Mouse (Mus musculus) spleen, postnatal 10 days (tissue): Measurements from ENCODE around the gene Gm16253.

Source experiments
- DNase-seq, 2 experiments: peaks; one replicate each; pipeline ENCODE4 v3.0.0; 2021 to 2022; ENCODE audit warnings: low spot score in 2 of 2

Gene Gm16253

GRCm38 (mm10) chr3:96556651-96557635 is 19.8 kb upstream of the Gm16253 start:
- peak in 1 of 2 experiments; percentile 48 for DNase-seq

- DNase-seq: peak; percentile 97 to 100
These were observed 19.1 kb upstream of the Gm16253 start, which contains the start of gene Txnip for GRCm38 (mm10) chr3:96557694-96558093. Txnip (plus strand) TSS chr3:96557957.

DNA sequence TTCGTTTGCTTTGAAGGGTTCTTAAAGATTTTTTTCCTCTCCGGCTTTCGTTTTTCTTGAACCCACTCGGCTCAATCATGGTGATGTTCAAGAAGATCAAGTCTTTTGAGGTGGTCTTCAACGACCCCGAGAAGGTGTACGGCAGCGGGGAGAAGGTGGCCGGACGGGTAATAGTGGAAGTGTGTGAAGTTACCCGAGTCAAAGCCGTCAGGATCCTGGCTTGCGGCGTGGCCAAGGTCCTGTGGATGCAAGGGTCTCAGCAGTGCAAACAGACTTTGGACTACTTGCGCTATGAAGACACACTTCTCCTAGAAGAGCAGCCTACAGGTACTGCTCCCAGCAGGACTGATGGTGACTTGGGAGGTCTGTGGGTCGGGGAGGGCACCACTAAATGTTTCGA is 18.6 kb upstream of the Gm16253 start:
- peak; percentile 63 to 69 for DNase-seq

GRCm38 (mm10) chr3:96558668-96559196 is 18.1 kb upstream of the Gm16253 start:
- DNase-seq: no peak

GRCm38 (mm10) chr3:96559398-96559910 is 17.3 kb upstream of the Gm16253 start:
- DNase-seq: peak in 1 of 2 experiments; percentile 47

- no peak for DNase-seq
These were observed 16.6 kb upstream of the Gm16253 start for GRCm38 (mm10) chr3:96559911-96560850.

DNA sequence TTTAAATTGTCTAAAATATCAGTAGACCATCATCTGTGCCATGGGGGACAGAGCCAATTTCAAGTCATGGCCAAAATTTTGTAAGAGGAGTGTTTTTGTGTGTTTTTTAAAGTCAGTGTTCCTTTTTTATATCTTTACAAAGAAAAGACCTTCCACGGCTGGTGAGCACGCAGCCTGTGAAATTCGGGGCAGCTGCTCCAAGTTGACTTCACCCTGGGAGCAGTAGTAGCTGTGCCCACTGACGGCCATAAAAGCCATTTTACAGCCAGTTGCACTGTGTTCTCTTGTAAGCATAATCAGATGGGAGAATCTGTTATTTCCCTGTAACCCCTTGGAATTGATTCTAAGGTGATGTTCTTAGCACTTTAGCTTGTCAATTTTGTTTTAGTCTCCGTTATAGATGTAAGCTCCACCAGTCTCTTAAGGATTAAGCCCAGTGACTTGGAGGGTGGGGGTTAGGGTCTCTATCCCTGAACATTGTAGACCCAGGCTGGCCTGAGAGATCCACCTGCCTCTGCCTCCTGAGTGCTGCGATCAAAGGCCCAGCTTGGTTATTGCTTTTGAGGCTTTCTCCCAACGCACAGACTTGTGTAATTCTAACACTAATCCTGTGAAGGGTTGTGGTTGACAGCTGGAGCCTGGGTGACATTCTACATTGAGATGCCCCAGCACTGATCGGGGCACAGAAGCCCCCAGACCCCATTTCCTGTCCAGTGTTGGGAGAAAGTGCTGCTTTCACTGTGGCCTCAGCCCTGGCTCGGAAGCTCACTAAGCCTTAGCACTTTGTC is 15.7 kb upstream of the Gm16253 start:
- DNase-seq: no peak

DNA sequence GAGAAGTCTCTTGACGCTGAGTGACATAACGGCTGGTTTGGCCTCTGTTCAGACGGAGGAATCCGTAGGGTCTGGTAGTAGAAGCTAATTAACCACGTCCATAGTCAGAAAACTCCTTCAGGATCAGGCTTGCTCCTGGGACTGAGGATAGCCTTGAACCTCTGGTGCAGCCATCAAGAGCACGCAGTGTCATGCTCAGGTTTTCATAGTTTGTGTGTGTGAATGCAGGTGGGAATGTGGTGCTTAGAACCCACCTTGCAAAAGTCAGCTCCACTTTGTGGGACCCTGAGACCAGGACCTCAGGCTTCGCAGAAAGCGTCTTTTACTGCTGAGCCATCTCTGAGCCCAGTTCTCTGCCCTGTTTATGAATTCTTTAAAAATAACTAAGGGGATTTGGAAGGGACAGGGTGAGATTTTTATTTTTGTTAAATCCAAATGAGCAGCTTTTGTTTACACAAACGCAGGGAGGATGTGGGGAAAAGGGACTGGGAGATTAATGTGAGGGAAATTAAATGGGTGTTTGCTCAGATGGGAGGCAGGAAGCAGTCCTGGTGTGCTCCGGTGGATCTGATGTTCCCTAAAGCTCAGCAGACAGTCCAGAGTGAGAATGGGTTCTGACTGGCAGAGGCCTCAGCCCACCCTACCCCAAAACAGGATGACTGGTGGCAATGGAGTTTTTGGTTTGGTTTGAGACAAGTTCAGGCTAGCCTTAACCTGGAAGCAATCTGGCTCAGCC is 14.7 kb upstream of the Gm16253 start:
- DNase-seq: no peak

- no peak for DNase-seq
These were observed 13.5 kb upstream of the Gm16253 start for GRCm38 (mm10) chr3:96563267-96563666.

GRCm38 (mm10) chr3:96563911-96564632 is 12.7 kb upstream of the Gm16253 start:
- no peak for DNase-seq

DNA sequence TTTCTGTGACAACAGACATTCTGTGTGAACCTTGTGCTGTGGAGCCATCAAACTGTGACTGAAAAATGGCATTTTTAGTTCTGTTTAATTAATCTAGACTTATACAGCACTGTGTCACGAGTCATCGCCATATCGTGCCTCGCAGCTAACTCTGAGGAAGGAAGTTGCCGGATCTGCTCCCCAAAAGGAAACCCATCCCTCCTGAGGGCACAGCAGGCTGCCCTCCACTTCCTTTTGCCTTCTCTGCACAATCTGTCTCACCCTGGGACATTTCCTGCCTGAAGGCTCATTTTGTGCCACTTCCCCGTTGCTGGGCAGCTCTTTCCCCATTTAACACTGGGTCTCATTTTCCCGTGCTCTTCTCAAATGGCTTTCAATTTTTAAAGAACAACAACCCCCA is 12.2 kb upstream of the Gm16253 start:
- peak in 1 of 2 experiments; percentile 53 for DNase-seq

DNA sequence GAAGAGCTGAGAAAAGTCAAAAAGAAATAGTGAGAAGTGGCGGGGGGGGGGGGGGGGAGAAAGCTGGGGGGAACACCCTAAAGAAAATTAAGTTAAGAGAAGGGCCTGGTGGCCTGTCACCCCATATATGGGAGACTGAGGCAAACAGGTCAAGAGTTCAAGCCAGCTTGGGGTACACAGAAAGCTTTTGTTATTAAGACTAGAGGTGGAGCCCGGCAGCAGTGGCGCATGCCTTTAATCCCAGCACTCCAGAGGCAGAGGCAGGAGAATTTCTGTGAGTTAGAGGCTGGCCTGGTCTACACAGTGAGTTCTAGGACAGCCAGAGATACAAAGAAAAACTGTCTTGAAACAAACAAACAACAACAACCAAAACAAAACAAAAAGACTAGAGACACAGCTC is 11.7 kb upstream of the Gm16253 start:
- no peak for DNase-seq

GRCm38 (mm10) chr3:96566661-96567450 is 9.9 kb upstream of the Gm16253 start:
- no peak for DNase-seq

GRCm38 (mm10) chr3:96568605-96569004 is 8.2 kb upstream of the Gm16253 start:
- no peak for DNase-seq

DNA sequence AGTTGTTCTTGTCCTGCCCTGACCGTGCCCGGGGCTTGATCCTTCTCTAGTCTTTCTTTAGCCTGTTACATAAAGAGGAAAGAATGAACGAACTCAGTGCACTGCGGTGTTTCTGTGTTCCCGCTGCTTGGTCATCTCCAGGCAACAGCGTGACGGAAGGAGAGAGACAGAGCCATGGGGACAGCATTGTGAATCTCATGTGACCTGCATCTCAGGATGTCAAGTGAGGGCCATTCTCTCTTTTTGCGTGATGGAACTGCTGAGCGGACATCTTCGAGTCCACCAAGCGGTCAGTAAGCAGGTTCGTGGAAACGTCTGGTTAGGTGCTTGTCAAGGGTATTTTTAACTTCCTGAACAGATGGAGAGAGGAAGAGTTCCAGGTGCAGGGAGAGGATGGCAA is 7.3 kb upstream of the Gm16253 start:
- DNase-seq: no peak

- DNase-seq: no peak
These were observed 6.7 kb upstream of the Gm16253 start for GRCm38 (mm10) chr3:96569966-96570605.

DNA sequence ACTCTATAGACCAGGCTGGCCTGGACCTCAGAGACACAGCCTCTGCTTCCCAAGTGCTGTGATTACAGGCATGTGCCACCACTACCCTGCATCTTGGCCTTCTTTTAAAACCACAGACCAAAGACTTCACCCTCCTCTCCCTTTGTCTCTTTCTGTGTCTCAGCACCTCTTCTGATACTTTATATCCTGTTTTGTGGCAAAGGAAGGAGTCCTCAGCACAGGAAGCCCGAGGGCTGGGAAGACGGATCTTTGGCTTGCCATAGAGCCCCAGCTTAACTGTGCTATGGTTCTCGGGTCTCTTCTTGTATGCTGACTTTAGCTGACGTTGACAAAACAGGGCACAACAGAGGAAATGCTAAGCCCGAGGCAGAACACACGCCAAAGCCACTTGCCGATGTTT is 6.1 kb upstream of the Gm16253 start:
- DNase-seq: no peak

DNA sequence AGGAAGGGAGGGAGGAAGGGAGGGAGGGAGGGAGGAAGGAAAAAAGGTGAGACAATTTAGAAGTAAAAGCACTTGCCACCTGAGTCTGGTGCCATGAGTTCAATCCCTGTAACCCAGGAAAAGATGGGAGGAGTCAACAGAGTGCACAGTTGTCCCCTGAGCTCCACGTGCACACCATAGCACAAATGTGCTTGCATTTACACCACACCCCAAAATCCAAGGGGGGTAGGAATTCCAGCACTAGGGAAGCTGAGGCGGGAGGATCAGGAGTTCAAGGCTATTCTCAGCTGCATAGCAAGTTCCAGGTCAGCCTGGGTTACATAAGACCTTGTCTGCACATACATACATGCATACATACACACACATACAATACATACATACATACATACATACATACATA is 5.4 kb upstream of the Gm16253 start:
- no peak for DNase-seq
